Mouse (Mus musculus) neural tube, embryonic 15.5 days (tissue): ENCODE results near the gene Fam193b. TPM values are rescaled to one million over a fixed set of nuclear protein-coding genes. Genes with fewer than 3 reads are reported as not detected.

Source experiments
- microRNA-seq: library from miRNA; unstranded; fragments of <30 nt; microRNA quantifications from one replicate; pipeline ENCODE4, GENCODE M21; 2017
- polyA plus RNA-seq: library from polyadenylated mRNA; unstranded; fragments of >200 nt; fragmentation: Nextera tagmentation; extraction: Ambion mirVana; gene quantifications from 2 replicates; pipeline ENCODE4 v1.2.1, GENCODE M21; 2015

Fam193b gene
- polyA plus RNA-seq, 1 experiment from 2014 or later: 46.4 TPM

Small RNA genes lying within 50 kb of the gene (microRNA-seq; reads per million reads assigned to microRNA genes)
- gene Mir6945: 0.69 reads per million

Other genes with a start within 250 kb of the Fam193b start
- 97.0 and 102 TPM in 2 replicates for gene Rab24, start 249.2 kb downstream of the Fam193b start, polyA plus RNA-seq
- 9.3 and 11.4 TPM in 2 replicates for gene Mxd3, start 241.3 kb downstream of the Fam193b start, polyA plus RNA-seq
- gene Lman2, start 208.3 kb downstream of the Fam193b start, polyA plus RNA-seq: 44.9 and 57.7 TPM in 2 replicates
- 0.81 and 2.6 TPM in 2 replicates for gene Rgs14, start 201.4 kb downstream of the Fam193b start, polyA plus RNA-seq
- 0.20 TPM in 1 of 2 replicates, not detected in the other for gene Slc34a1, start 172.9 kb downstream of the Fam193b start, polyA plus RNA-seq
- 0.50 and 1.4 TPM in 2 replicates for gene Pfn3, start 155.9 kb downstream of the Fam193b start, polyA plus RNA-seq
- gene F12, start 144.3 kb downstream of the Fam193b start, polyA plus RNA-seq: 0.18 and 0.47 TPM in 2 replicates
- 34.2 and 38.4 TPM in 2 replicates for gene Grk6, start 126.0 kb downstream of the Fam193b start, polyA plus RNA-seq
- 4.2 and 5.8 TPM in 2 replicates for gene Prr7, start 106.9 kb downstream of the Fam193b start, polyA plus RNA-seq
- gene Dbn1, start 83.0 kb downstream of the Fam193b start, polyA plus RNA-seq: 389 and 450 TPM in 2 replicates
- gene Pdlim7, start 57.4 kb downstream of the Fam193b start, polyA plus RNA-seq: 169 and 176 TPM in 2 replicates
- gene Dok3, start 41.8 kb downstream of the Fam193b start, polyA plus RNA-seq: 4.2 and 4.6 TPM in 2 replicates
- 48.8 and 53.1 TPM in 2 replicates for gene Ddx41, start 34.5 kb downstream of the Fam193b start, polyA plus RNA-seq
- 110 and 121 TPM in 2 replicates for gene Tmed9, start 2.6 kb upstream of the Fam193b start, polyA plus RNA-seq
- 45.5 and 48.3 TPM in 2 replicates for gene B4galt7, start 28.8 kb upstream of the Fam193b start, polyA plus RNA-seq
- gene Caml, start 51.9 kb upstream of the Fam193b start, polyA plus RNA-seq: 102 and 117 TPM in 2 replicates
- 22.0 and 25.5 TPM in 2 replicates for gene Ddx46, start 63.9 kb upstream of the Fam193b start, polyA plus RNA-seq
- 71.9 and 73.0 TPM in 2 replicates for gene B230219D22Rik, start 122.0 kb upstream of the Fam193b start, polyA plus RNA-seq
- gene Txndc15, start 143.5 kb upstream of the Fam193b start, polyA plus RNA-seq: 140 and 149 TPM in 2 replicates
- gene Pcbd2, start 156.2 kb upstream of the Fam193b start, polyA plus RNA-seq: 21.7 and 34.8 TPM in 2 replicates
- gene Catsper3, start 213.4 kb upstream of the Fam193b start, polyA plus RNA-seq: 0.26 TPM in 1 of 2 replicates, not detected in the other